Mouse (Mus musculus): Measurements from ENCODE around the gene Rprm.

DNA sequence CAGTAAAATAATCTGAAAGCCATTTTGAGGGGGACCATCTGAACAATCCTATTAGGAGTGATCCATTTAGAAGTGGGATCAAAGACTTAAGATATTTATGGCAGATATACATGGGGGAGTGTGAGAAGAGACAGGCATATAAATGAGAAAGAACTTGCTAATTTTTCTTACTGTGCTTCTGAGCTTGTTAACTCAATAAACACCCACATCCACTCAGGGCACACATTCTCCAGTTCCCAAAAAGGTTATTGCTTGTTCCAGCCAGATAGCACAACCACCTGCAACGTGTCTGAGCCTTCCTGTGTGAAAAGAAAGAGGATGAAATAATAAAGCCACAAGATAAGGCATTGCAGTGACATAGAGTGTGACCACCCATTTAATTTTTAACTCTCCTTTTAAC, 22.9 kb downstream of the Rprm start:
- TF ChIP-seq CTCF (IDR thresholded peaks at IDR 0.05; ENCODE audit: extremely low read depth, insufficient read depth, low read length): no peak
- TF ChIP-seq POLR2A (IDR thresholded peaks at IDR 0.05; ENCODE audit: extremely low read depth, insufficient read depth, low read length): no peak

Data from cortical plate, adult 2 months (tissue).